Mouse (Mus musculus) olfactory bulb, adult 2 months (tissue): Measurements from ENCODE around the gene Art4.

Experiments used
- CTCF ChIP-seq: fragments of 200-500 bp; IDR thresholded peaks from 2 replicates; pipeline ENCODE4 v1.5.1; 2012; ENCODE audit warnings: low read depth, mild to moderate bottlenecking, low read length, moderate library complexity; ENCODE audit not compliant: insufficient read depth
- POLR2A ChIP-seq: fragments of 200-500 bp; IDR thresholded peaks from 2 replicates; pipeline ENCODE4 v1.6.1; 2012; ENCODE audit warnings: mild to moderate bottlenecking, low read depth, low read length, moderate library complexity; ENCODE audit not compliant: insufficient read depth

- no peak for TF ChIP-seq CTCF
- TF ChIP-seq POLR2A: no peak
These were observed 10.3 kb downstream of the Art4 start for GRCm38 (mm10) chr6:136847267-136847666.
